Mouse (Mus musculus) lung, postnatal 14 days (tissue): Measurements from ENCODE around the gene Aprt.
A peak's percentile ranks its signal among the peaks of the same experiment; 100 is the strongest.

ENCODE experiments used
- DNase-seq: peaks from one replicate; pipeline ENCODE4 v3.0.0; 2021

Gene Aprt

GRCm38 (mm10) chr8:122558671-122559349 is 17.9 kb downstream of the Aprt start:
- DNase-seq, result peak; percentile 46

GRCm38 (mm10) chr8:122557248-122558038 is 19.3 kb downstream of the Aprt start:
- no peak for DNase-seq

- peak; percentile 70 for DNase-seq
Measured at GRCm38 (mm10) chr8:122556030-122557009, 20.4 kb downstream of the Aprt start.

GRCm38 (mm10) chr8:122554786-122555185 is 21.9 kb downstream of the Aprt start:
- no peak for DNase-seq

- DNase-seq, result peak; percentile 98
Measured at GRCm38 (mm10) chr8:122551265-122552051, 25.3 kb downstream of the Aprt start, which contains the start of gene Piezo1. TSS of gene Piezo1 (minus strand) at chr8:122551329.

- DNase-seq, result no peak
Measured at GRCm38 (mm10) chr8:122550995-122551264, 25.8 kb downstream of the Aprt start.

- peak; percentile 64 for DNase-seq
Measured at GRCm38 (mm10) chr8:122550234-122550994, 26.3 kb downstream of the Aprt start.

- no peak for DNase-seq
Measured at GRCm38 (mm10) chr8:122548891-122549439, 27.7 kb downstream of the Aprt start.

GRCm38 (mm10) chr8:122548331-122548730 is 28.4 kb downstream of the Aprt start:
- no peak for DNase-seq

- peak; percentile 45 for DNase-seq
Measured at GRCm38 (mm10) chr8:122547815-122548214, 28.9 kb downstream of the Aprt start.

GRCm38 (mm10) chr8:122546811-122547453 is 29.8 kb downstream of the Aprt start:
- DNase-seq, result peak; percentile 66

- no peak for DNase-seq
Measured at GRCm38 (mm10) chr8:122546066-122546755, 30.5 kb downstream of the Aprt start.

GRCm38 (mm10) chr8:122544138-122544537 is 32.6 kb downstream of the Aprt start:
- no peak for DNase-seq

GRCm38 (mm10) chr8:122538310-122539076 is 38.2 kb downstream of the Aprt start:
- no peak for DNase-seq

GRCm38 (mm10) chr8:122537812-122538211 is 38.9 kb downstream of the Aprt start:
- no peak for DNase-seq

GRCm38 (mm10) chr8:122537033-122537432 is 39.7 kb downstream of the Aprt start:
- DNase-seq, result peak; percentile 78

- DNase-seq, result no peak
Measured at GRCm38 (mm10) chr8:122531312-122531711, 45.4 kb downstream of the Aprt start.

GRCm38 (mm10) chr8:122529159-122529558 is 47.5 kb downstream of the Aprt start:
- no peak for DNase-seq

GRCm38 (mm10) chr8:122527937-122528336 is 48.8 kb downstream of the Aprt start:
- no peak for DNase-seq
